Mouse (Mus musculus) stomach, postnatal 0 days (tissue): Measurements from ENCODE around the gene Slc8a2. TPM values are rescaled to one million over a fixed set of nuclear protein-coding genes. Genes with fewer than 3 reads are reported as not detected.

Experiments used
- ATAC-seq: fragments of 200-750 bp; cut with Nextera tagmentation; 2 replicates; pipeline ENCODE4 v1.8.0; 2017; ENCODE audit not compliant: low FRiP score, low TSS enrichment
- DNase-seq: peaks from one replicate; pipeline ENCODE4 v3.0.0-alpha.2; 2016; ENCODE audit warnings: low spot score
- H3K27ac ChIP-seq: fragments of 300-500 bp; sonication (generic); replicated peaks from 2 replicates; pipeline ENCODE4 v1.5.1; 2014; ENCODE audit warnings: mild to moderate bottlenecking, control low read depth
- H3K27me3 ChIP-seq: fragments of 300-500 bp; sonication (generic); 2 replicates; pipeline ENCODE4 v1.6.1; 2014; ENCODE audit warnings: low read length; ENCODE audit not compliant: control insufficient read depth, insufficient read depth
- H3K36me3 ChIP-seq: fragments of 300-500 bp; sonication (generic); 2 replicates; pipeline ENCODE4 v1.6.1; 2014; ENCODE audit warnings: low read length, mixed read lengths; ENCODE audit not compliant: control insufficient read depth, insufficient read depth
- H3K4me1 ChIP-seq: fragments of 300-500 bp; sonication (generic); replicated peaks from 2 replicates; pipeline ENCODE4 v1.6.1; 2014; ENCODE audit warnings: antibody characterized with exemption; ENCODE audit not compliant: control insufficient read depth, insufficient read depth
- H3K4me2 ChIP-seq: fragments of 300-500 bp; sonication (generic); replicated peaks from 2 replicates; pipeline ENCODE4 v1.6.1; 2014; ENCODE audit warnings: low read depth, mild to moderate bottlenecking, control low read depth, moderate library complexity
- H3K4me3 ChIP-seq: fragments of 300-500 bp; sonication (generic); 2 replicates; pipeline ENCODE4 v1.5.1; 2014; ENCODE audit warnings: low read depth, low read length, control low read depth
- H3K9ac ChIP-seq: fragments of 300-500 bp; sonication (generic); 2 replicates; pipeline ENCODE4 v1.6.1; 2014; ENCODE audit warnings: mild to moderate bottlenecking, low read length, control low read depth, mixed read lengths
- H3K9me3 ChIP-seq: fragments of 300-500 bp; sonication (generic); 2 replicates; pipeline ENCODE4 v1.6.1; 2016; ENCODE audit warnings: low read length; ENCODE audit not compliant: control insufficient read depth
- CTCF ChIP-seq: IDR thresholded peaks from 2 replicates; pipeline ENCODE4 v1.5.1; 2016; ENCODE audit warnings: antibody characterized with exemption, low read depth, mild to moderate bottlenecking, moderate library complexity
- EP300 ChIP-seq: optimal IDR thresholded peaks from 2 replicates; pipeline ENCODE3; 2016; ENCODE audit warnings: antibody characterized with exemption
- WGBS: fragments of 180-500 bp; shearing (Covaris S2); extraction: QIAGEN DNeasy Blood & Tissue Kit; methylation state at CpG from one replicate; pipeline ENCODE4 v1.1.7; 2014; 5-methylcytosine and 5-hydroxymethylcytosine counted together
- polyA plus RNA-seq: library from polyadenylated mRNA; unstranded; fragments of >200 nt; fragmentation: Nextera tagmentation; extraction: Ambion mirVana; gene quantifications from 2 replicates; pipeline ENCODE4 v1.2.1, GENCODE M21; 2015

The Slc8a2 gene
- polyA plus RNA-seq, 1 experiment from 2014 or later = 0.11 TPM

- no peaks in the 10 kb centered on the region for H3K9me3 ChIP-seq
- TF ChIP-seq EP300 = no peak
- TF ChIP-seq CTCF = no peak
- H3K4me3 ChIP-seq = no peak overlapping the region
- ATAC-seq (no peak), DNase-seq (no peak)
- H3K4me1 ChIP-seq = no peaks in the 10 kb centered on the region
- no peak overlapping the region for H3K4me2 ChIP-seq
- peaks cover 14% of the 10 kb centered on the region for H3K36me3 ChIP-seq
- no peak overlapping the region for H3K27ac ChIP-seq
- H3K9ac ChIP-seq = no peak overlapping the region
- H3K27me3 ChIP-seq = no peaks in the 10 kb centered on the region
- 89% methylated on average over 13 of the region's 13 CpGs for WGBS
Observed at GRCm38 (mm10) chr7:16203505-16203903, 73.9 kb downstream of the Slc8a2 start.

- H3K4me1 ChIP-seq = no peaks in the 10 kb centered on the region
- H3K9me3 ChIP-seq = no peaks in the 10 kb centered on the region
- H3K4me3 ChIP-seq = no peak overlapping the region
- no peaks in the 10 kb centered on the region for H3K27me3 ChIP-seq
- peaks cover 12% of the 10 kb centered on the region for H3K36me3 ChIP-seq
- no peak overlapping the region for H3K27ac ChIP-seq
- no peak for ATAC-seq
- no peak overlapping the region for H3K4me2 ChIP-seq
- no peak for TF ChIP-seq CTCF
- no peak for TF ChIP-seq EP300
- DNase-seq = no peak
- no peak overlapping the region for H3K9ac ChIP-seq
- WGBS = 92% methylated on average over 6 of the region's 9 CpGs
Observed at GRCm38 (mm10) chr7:16204791-16205190, 75.2 kb downstream of the Slc8a2 start.

DNA sequence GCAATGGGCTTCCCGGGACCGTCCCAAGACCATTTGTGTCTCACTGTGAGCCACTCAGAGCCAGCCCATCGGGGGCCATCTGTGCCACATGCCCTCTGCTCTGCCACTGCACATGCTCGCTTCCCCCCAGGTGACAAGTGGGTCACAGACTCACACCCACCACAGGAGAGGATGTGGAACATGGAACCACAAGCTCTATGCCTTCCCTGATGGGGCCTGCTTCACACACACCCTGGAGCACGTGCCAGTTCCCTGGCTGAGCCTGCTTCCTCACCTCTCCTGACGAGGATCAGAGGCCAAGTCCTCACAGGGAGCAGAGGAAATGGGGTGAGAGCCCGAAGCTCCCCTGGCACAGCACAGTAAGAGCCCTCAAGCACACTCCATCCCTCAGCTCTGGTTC, 77.5 kb downstream of the Slc8a2 start:
- WGBS = 87% methylated on average over 7 of the region's 7 CpGs
- H3K9me3 ChIP-seq = no peaks in the 10 kb centered on the region
- H3K4me2 ChIP-seq = no peak overlapping the region
- no peak overlapping the region for H3K4me3 ChIP-seq
- DNase-seq (no peak), ATAC-seq (no peak)
- peaks cover 14% of the 10 kb centered on the region for H3K36me3 ChIP-seq
- no peaks in the 10 kb centered on the region for H3K4me1 ChIP-seq
- no peak for TF ChIP-seq CTCF
- no peak for TF ChIP-seq EP300
- no peak overlapping the region for H3K9ac ChIP-seq
- peak overlapping the region; percentile 30; the same call in 1 of the 2 replicates for H3K27ac ChIP-seq
- no peaks in the 10 kb centered on the region for H3K27me3 ChIP-seq

DNA sequence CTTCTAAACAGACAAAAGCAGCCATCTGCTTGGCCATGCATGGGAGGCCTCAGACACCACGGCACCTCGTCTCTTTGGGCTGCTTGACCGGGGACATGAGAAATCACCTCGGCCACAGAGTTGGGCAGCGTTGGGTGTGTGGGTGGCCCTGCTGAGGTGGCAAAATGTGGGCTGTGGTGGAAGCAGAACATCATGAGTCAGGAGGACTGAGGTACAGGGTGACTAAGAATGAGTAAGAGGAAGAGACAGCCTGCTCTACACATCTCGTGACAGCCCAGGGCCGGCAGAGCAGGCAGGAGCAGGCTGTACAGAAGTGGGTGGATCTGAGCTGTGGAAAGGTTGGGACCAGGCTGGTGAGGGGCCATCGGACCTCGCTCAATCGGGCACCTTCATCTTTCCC, 77.9 kb downstream of the Slc8a2 start:
- Histone ChIP-seq H3K27ac (peak overlapping the region; percentile 61), H3K36me3 (peaks cover 14% of the 10 kb centered on the region), H3K4me1 (no peaks in the 10 kb centered on the region), H3K4me3 (no peak overlapping the region), H3K9ac (no peak overlapping the region), H3K4me2 (no peak overlapping the region), H3K27me3 (no peaks in the 10 kb centered on the region), H3K9me3 (no peaks in the 10 kb centered on the region)
- TF ChIP-seq EP300 = no peak
- no peak for TF ChIP-seq CTCF
- peak; percentile 62 for ATAC-seq
- DNase-seq = no peak
- WGBS = 84% methylated on average over 10 of the region's 10 CpGs

DNA sequence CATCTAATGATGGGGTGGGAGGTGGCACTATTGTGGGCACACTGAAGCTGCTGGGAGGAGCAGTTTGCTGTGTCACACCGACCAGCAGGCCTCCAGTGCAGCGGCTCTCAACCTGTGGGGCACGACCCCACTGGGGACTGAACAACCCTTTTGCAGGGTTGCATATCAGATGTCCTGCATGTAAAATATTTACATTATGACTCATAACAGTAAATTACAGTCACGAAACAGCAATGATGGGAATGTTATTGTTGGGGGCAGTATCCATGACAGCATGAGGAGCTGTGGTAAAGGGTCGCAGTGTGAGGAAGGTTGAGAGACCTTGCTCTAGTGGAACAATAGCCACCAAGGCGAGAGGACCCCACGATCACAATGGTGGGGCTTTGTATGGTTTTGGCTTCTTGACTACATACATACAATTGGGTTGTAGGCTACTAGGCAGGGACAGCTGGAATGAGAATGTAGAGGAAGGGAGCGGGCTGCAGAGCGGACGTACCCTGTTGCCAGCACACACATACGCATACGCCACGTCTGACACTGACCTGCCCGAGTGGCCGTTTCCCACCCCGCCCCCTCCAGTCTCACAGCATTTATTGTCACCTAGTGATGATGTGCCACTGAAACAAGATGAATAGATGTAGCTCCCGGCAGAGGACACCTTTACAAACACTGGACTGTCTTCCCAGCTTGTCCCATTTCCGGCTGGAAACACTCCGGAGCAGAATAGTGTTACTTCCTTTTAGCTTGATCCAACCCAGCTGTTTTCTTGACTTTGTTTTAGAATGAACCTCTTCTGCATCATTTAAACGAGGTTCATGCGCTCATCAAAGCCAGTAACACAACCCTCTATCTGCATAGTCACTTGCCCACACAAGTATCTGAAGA, 79.4 kb downstream of the Slc8a2 start:
- 0 out of 2 replicates have a peak, but pooled peaks have one; percentile 20 for ATAC-seq
- H3K4me3 ChIP-seq = no peak overlapping the region
- H3K27me3 ChIP-seq = no peaks in the 10 kb centered on the region
- H3K27ac ChIP-seq = 0 out of 2 replicates have a peak overlapping the region, but pooled peaks have one; percentile 30
- H3K4me2 ChIP-seq = no peak overlapping the region
- DNase-seq = no peak
- no peaks in the 10 kb centered on the region for H3K9me3 ChIP-seq
- TF ChIP-seq EP300 (no peak), CTCF (no peak)
- no peaks in the 10 kb centered on the region for H3K4me1 ChIP-seq
- H3K36me3 ChIP-seq = peaks cover 19% of the 10 kb centered on the region
- WGBS = 54% methylated on average over 21 of the region's 21 CpGs
- no peak overlapping the region for H3K9ac ChIP-seq

Other genes starting within 250 kb of the Slc8a2 start
- 0.10 TPM in 1 of 2 replicates, not detected in the other for gene Crx, start 249.9 kb upstream of the Slc8a2 start, polyA plus RNA-seq
- not detected in 2 replicates for gene Crxos, start 247.2 kb upstream of the Slc8a2 start, polyA plus RNA-seq
- gene Selenow, start 207.4 kb upstream of the Slc8a2 start, polyA plus RNA-seq = 560 and 572 TPM in 2 replicates
- 139 and 147 TPM in 2 replicates for gene Nop53, start 183.8 kb upstream of the Slc8a2 start, polyA plus RNA-seq
- 30.7 and 37.7 TPM in 2 replicates for gene Ehd2, start 162.3 kb upstream of the Slc8a2 start, polyA plus RNA-seq
- 1.8 and 2.3 TPM in 2 replicates for gene Bicra, start 81.9 kb upstream of the Slc8a2 start, polyA plus RNA-seq
- 0.05 TPM in 2 replicates for gene Zfp541, start 68.0 kb upstream of the Slc8a2 start, polyA plus RNA-seq
- gene Napa, start 31.4 kb upstream of the Slc8a2 start, polyA plus RNA-seq = 136 and 152 TPM in 2 replicates
- 11.8 and 13.1 TPM in 2 replicates for gene Kptn, start 9.9 kb upstream of the Slc8a2 start, polyA plus RNA-seq
- 10.9 and 11.8 TPM in 2 replicates for gene Meis3, start 45.3 kb downstream of the Slc8a2 start, polyA plus RNA-seq
- 6.9 and 7.9 TPM in 2 replicates for gene Dhx34, start 92.2 kb downstream of the Slc8a2 start, polyA plus RNA-seq
- 0.24 TPM in 2 replicates for gene C5ar2, start 114.3 kb downstream of the Slc8a2 start, polyA plus RNA-seq
- 1.9 and 2.0 TPM in 2 replicates for gene C5ar1, start 129.7 kb downstream of the Slc8a2 start, polyA plus RNA-seq
- 28.0 and 29.1 TPM in 2 replicates for gene Inafm1, start 143.8 kb downstream of the Slc8a2 start, polyA plus RNA-seq
- 11.5 and 13.0 TPM in 2 replicates for gene Ccdc9, start 157.0 kb downstream of the Slc8a2 start, polyA plus RNA-seq
- gene Bbc3, start 178.6 kb downstream of the Slc8a2 start, polyA plus RNA-seq = 3.7 and 5.0 TPM in 2 replicates